Mouse (Mus musculus): ENCODE results near the gene Clca3a1.

GRCm38 (mm10) chr3:144708612-144709011, 52.2 kb downstream of the Clca3a1 start:
- TF ChIP-seq CTCF (IDR thresholded peaks at IDR 0.05; ENCODE audit: low read depth, low read length), result no peak
- TF ChIP-seq POLR2A (IDR thresholded peaks at IDR 0.05; ENCODE audit: extremely low read depth, insufficient read depth, low read length), result no peak
